Mouse (Mus musculus): ENCODE results near the gene Psrc1.

GRCm38 (mm10) chr3:108410359-108410714, 26.7 kb downstream of the Psrc1 start:
- no peak for TF ChIP-seq CTCF (IDR thresholded peaks at IDR 0.05)
- TF ChIP-seq POLR2A (IDR thresholded peaks at IDR 0.05; ENCODE audit: insufficient read depth, low read depth, low read length): no peak
